Mouse (Mus musculus): ENCODE measurements around the gene Ifnar1.
"Not testable (repeated sequence)": the region's sequence is repeated elsewhere in the genome, so short reads cannot be mapped to it uniquely, and the experiment has no call there.

Ifnar1 gene

GRCm38 (mm10) chr16:91484808-91485700, at the start of gene Ifnar1:
Ifnar1 (plus strand) TSS chr16:91485238.
- DNase-seq (ENCODE audit: low read depth, low spot score): peak; percentile 92

GRCm38 (mm10) chr16:91438081-91438480, 47.0 kb upstream of the Ifnar1 start:
- DNase-seq (ENCODE audit: low read depth, low spot score): no peak

GRCm38 (mm10) chr16:91438599-91438998, 46.4 kb upstream of the Ifnar1 start:
- not testable (repeated sequence) for DNase-seq (ENCODE audit: low read depth, low spot score)

- DNase-seq (ENCODE audit: low read depth, low spot score): no peak
Observed at GRCm38 (mm10) chr16:91441366-91441765, 43.7 kb upstream of the Ifnar1 start.

GRCm38 (mm10) chr16:91441811-91442240, 43.2 kb upstream of the Ifnar1 start:
- DNase-seq (ENCODE audit: low read depth, low spot score): no peak

- DNase-seq (ENCODE audit: low read depth, low spot score): no peak
Observed at GRCm38 (mm10) chr16:91442446-91442845, 42.6 kb upstream of the Ifnar1 start.

- DNase-seq (ENCODE audit: low read depth, low spot score): no peak
Observed at GRCm38 (mm10) chr16:91443211-91443611, 41.8 kb upstream of the Ifnar1 start.

GRCm38 (mm10) chr16:91444847-91445246, 40.2 kb upstream of the Ifnar1 start:
- DNase-seq (ENCODE audit: low read depth, low spot score): no peak

- DNase-seq (ENCODE audit: low read depth, low spot score): no peak
Observed at GRCm38 (mm10) chr16:91445566-91445965, 39.5 kb upstream of the Ifnar1 start.

GRCm38 (mm10) chr16:91446778-91447511, 38.1 kb upstream of the Ifnar1 start:
- DNase-seq (ENCODE audit: low read depth, low spot score): no peak

- no peak for DNase-seq (ENCODE audit: low read depth, low spot score)
Observed at GRCm38 (mm10) chr16:91447512-91447900, 37.5 kb upstream of the Ifnar1 start.

- DNase-seq (ENCODE audit: low read depth, low spot score): no peak
Observed at GRCm38 (mm10) chr16:91448088-91448487, 37.0 kb upstream of the Ifnar1 start.

GRCm38 (mm10) chr16:91448895-91449294, 36.1 kb upstream of the Ifnar1 start:
- no peak for DNase-seq (ENCODE audit: low read depth, low spot score)

- no peak for DNase-seq (ENCODE audit: low read depth, low spot score)
Observed at GRCm38 (mm10) chr16:91450137-91451064, 34.6 kb upstream of the Ifnar1 start.

- no peak for DNase-seq (ENCODE audit: low read depth, low spot score)
Observed at GRCm38 (mm10) chr16:91451949-91452348, 33.1 kb upstream of the Ifnar1 start.

GRCm38 (mm10) chr16:91452363-91452896, 32.6 kb upstream of the Ifnar1 start:
- no peak for DNase-seq (ENCODE audit: low read depth, low spot score)

GRCm38 (mm10) chr16:91455868-91456267, 29.2 kb upstream of the Ifnar1 start:
- no peak for DNase-seq (ENCODE audit: low read depth, low spot score)

GRCm38 (mm10) chr16:91458301-91458746, 26.7 kb upstream of the Ifnar1 start:
- DNase-seq (ENCODE audit: low read depth, low spot score): no peak

GRCm38 (mm10) chr16:91458976-91459375, 26.1 kb upstream of the Ifnar1 start:
- DNase-seq (ENCODE audit: low read depth, low spot score): no peak

GRCm38 (mm10) chr16:91459396-91459795, 25.6 kb upstream of the Ifnar1 start:
- no peak for DNase-seq (ENCODE audit: low read depth, low spot score)

- DNase-seq (ENCODE audit: low read depth, low spot score): no peak
Observed at GRCm38 (mm10) chr16:91459841-91460370, 25.1 kb upstream of the Ifnar1 start.

Data from retina, adult 2 months (tissue).